Mouse (Mus musculus): Measurements from ENCODE around the gene Slc15a2. TPM values are rescaled to one million over a fixed set of nuclear protein-coding genes. Genes with fewer than 3 reads are reported as not detected.

The Slc15a2 gene
- polyA plus RNA-seq, 1 experiment from 2014 or later, result 1.8 TPM

DNA sequence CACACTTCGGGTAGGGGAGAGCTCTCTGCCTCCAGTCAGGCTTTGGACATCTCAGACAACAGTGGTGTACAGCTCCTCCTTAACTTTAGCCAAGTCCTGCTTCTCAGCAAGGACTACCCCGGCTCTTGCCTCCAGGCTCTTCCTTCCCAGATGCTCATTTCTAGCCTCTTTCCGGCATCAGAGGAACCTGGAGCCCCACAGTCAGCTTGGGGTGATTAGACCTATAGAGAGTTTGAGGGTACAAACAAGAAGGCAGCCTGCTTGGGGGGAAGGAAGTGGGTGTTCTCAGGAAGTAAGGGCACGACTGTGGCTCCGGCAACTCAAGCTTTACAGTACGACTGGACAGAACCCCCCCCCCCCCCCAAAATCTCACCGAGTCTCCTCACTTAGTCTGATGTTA is 76.0 kb downstream of the Slc15a2 start:
- no peak overlapping the region for H3K27ac ChIP-seq
- H3K36me3 ChIP-seq (replicated peaks), result no peaks in the 10 kb centered on the region
- no peaks in the 10 kb centered on the region for H3K27me3 ChIP-seq (ENCODE audit: poor library complexity, severe bottlenecking)
- H3K9me3 ChIP-seq, result no peaks in the 10 kb centered on the region
- 83% methylated on average over 7 of the region's 7 CpGs for WGBS
- DNase-seq (ENCODE audit: extremely low spot score, low spot score), result no peak
- peaks cover 5% of the 10 kb centered on the region; the same call in 1 of the 2 replicates for H3K4me1 ChIP-seq
- no peak overlapping the region for H3K4me3 ChIP-seq

DNA sequence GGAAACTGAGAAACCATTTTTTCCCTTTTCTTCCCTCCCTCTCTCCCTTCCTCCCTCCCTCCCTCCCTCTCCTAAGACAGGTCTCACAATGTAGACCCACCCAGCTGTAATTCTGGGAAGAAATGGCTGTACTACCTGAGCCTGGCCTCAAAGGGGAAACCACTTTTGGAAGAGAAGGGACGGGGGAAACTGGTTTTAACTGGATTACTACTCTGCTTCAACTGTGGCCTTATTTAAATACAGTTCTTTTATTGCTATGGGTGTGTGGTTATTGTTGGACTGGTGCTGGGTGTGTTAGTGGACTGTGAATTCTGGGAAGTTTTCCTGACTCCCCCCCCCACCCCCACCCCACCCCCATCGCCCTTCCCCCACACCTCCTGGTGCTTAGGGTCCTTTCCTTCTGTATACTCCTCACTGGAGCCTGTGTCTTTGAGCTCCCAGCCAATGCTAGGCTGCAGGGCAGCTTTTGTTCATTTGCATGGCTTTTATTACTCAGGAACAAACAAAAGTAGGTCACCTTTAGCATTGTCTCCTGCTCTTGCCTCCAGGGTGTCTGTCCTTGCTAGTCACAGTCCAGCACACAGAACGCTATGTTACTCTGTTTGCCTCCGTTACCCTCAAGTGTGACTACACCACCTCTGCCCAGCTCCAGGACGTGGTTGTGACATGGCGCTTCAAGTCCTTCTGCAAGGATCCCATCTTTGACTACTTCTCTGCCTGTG is 76.9 kb downstream of the Slc15a2 start:
- H3K27me3 ChIP-seq (ENCODE audit: poor library complexity, severe bottlenecking), result no peaks in the 10 kb centered on the region
- H3K36me3 ChIP-seq (replicated peaks), result no peaks in the 10 kb centered on the region
- no peak for DNase-seq (ENCODE audit: extremely low spot score, low spot score)
- peaks cover 5% of the 10 kb centered on the region; the same call in 1 of the 2 replicates for H3K4me1 ChIP-seq
- H3K4me3 ChIP-seq, result no peak overlapping the region
- no peaks in the 10 kb centered on the region for H3K9me3 ChIP-seq
- 77% methylated on average over 6 of the region's 6 CpGs for WGBS
- no peak overlapping the region for H3K27ac ChIP-seq

GRCm38 (mm10) chr16:36700484-36700883 is 84.3 kb downstream of the Slc15a2 start:
- H3K9me3 ChIP-seq, result no peaks in the 10 kb centered on the region
- no peak overlapping the region for H3K27ac ChIP-seq
- 96% methylated on average over 2 of the region's 2 CpGs for WGBS
- H3K4me1 ChIP-seq, result no peaks in the 10 kb centered on the region
- DNase-seq (ENCODE audit: extremely low spot score, low spot score), result no peak
- H3K36me3 ChIP-seq (replicated peaks), result no peaks in the 10 kb centered on the region
- no peak overlapping the region for H3K4me3 ChIP-seq
- peaks cover 5% of the 10 kb centered on the region for H3K27me3 ChIP-seq (ENCODE audit: poor library complexity, severe bottlenecking)

Small RNA genes lying within 50 kb of the gene (microRNA-seq; reads per million reads assigned to microRNA genes)
- not detected for gene Gm22617

Other genes with a start within 250 kb of the Slc15a2 start
- gene Casr, start 222.8 kb downstream of the Slc15a2 start, polyA plus RNA-seq (2016; fragmentation: Nextera tagmentation; extraction: Ambion mirVana), result 0.07 and 0.12 TPM in 2 replicates
- gene Cd86, start 118.9 kb downstream of the Slc15a2 start, polyA plus RNA-seq (2016; fragmentation: Nextera tagmentation; extraction: Ambion mirVana), result 0.49 and 0.56 TPM in 2 replicates
- 0.37 and 0.97 TPM in 2 replicates for gene Ildr1, start 91.0 kb downstream of the Slc15a2 start, polyA plus RNA-seq (2016; fragmentation: Nextera tagmentation; extraction: Ambion mirVana)
- gene Iqcb1, start 43.4 kb upstream of the Slc15a2 start, polyA plus RNA-seq (2016; fragmentation: Nextera tagmentation; extraction: Ambion mirVana), result 64.6 and 67.8 TPM in 2 replicates
- 1.7 and 1.8 TPM in 2 replicates for gene Eaf2, start 90.0 kb upstream of the Slc15a2 start, polyA plus RNA-seq (2016; fragmentation: Nextera tagmentation; extraction: Ambion mirVana)
- 71.8 and 76.2 TPM in 2 replicates for gene Golgb1, start 90.2 kb upstream of the Slc15a2 start, polyA plus RNA-seq (2016; fragmentation: Nextera tagmentation; extraction: Ambion mirVana)
- 1.7 and 2.9 TPM in 2 replicates for gene Hcls1, start 150.0 kb upstream of the Slc15a2 start, polyA plus RNA-seq (2016; fragmentation: Nextera tagmentation; extraction: Ambion mirVana)
- gene Fbxo40, start 205.5 kb upstream of the Slc15a2 start, polyA plus RNA-seq (2016; fragmentation: Nextera tagmentation; extraction: Ambion mirVana), result 0.09 and 0.12 TPM in 2 replicates
- gene Polq, start 226.8 kb upstream of the Slc15a2 start, polyA plus RNA-seq (2016; fragmentation: Nextera tagmentation; extraction: Ambion mirVana), result 14.7 and 15.8 TPM in 2 replicates